Mouse (Mus musculus) embryo, embryonic 10.5 days (tissue): Measurements from ENCODE around the gene Sacm1l.

Experiments
- DNase-seq: peaks from one replicate; pipeline ENCODE4 v3.0.0-alpha.2; 2015; ENCODE audit warnings: low spot score

Gene Sacm1l

GRCm38 (mm10) chr9:123577360-123578192 lies 48.0 kb downstream of the Sacm1l start:
- DNase-seq, result no peak

- no peak for DNase-seq
These were observed 59.8 kb downstream of the Sacm1l start for GRCm38 (mm10) chr9:123589240-123589910.

GRCm38 (mm10) chr9:123595194-123595593 lies 65.6 kb downstream of the Sacm1l start:
- no peak for DNase-seq

- no peak for DNase-seq
These were observed 67.4 kb downstream of the Sacm1l start for GRCm38 (mm10) chr9:123596910-123597309.

GRCm38 (mm10) chr9:123597376-123597775 lies 67.8 kb downstream of the Sacm1l start:
- DNase-seq, result no peak

- DNase-seq, result no peak
These were observed 72.0 kb downstream of the Sacm1l start for GRCm38 (mm10) chr9:123601529-123601928.

GRCm38 (mm10) chr9:123620311-123621098 lies 90.9 kb downstream of the Sacm1l start:
- DNase-seq, result no peak

GRCm38 (mm10) chr9:123624741-123625140 lies 95.2 kb downstream of the Sacm1l start:
- no peak for DNase-seq

GRCm38 (mm10) chr9:123625821-123626220 lies 96.3 kb downstream of the Sacm1l start:
- no peak for DNase-seq

- DNase-seq, result no peak
These were observed 102.1 kb downstream of the Sacm1l start for GRCm38 (mm10) chr9:123631666-123632065.

GRCm38 (mm10) chr9:123632281-123632680 lies 102.7 kb downstream of the Sacm1l start, which contains the start of gene Slc6a20b:
Slc6a20b (minus strand) TSS chr9:123632565.
- DNase-seq, result no peak

- no peak for DNase-seq
These were observed 103.4 kb downstream of the Sacm1l start for GRCm38 (mm10) chr9:123632993-123633392.

GRCm38 (mm10) chr9:123636771-123637170 lies 107.2 kb downstream of the Sacm1l start:
- DNase-seq, result no peak

- DNase-seq, result no peak
These were observed 108.7 kb downstream of the Sacm1l start for GRCm38 (mm10) chr9:123638231-123638630.

- DNase-seq, result peak; percentile 59
These were observed 109.1 kb downstream of the Sacm1l start for GRCm38 (mm10) chr9:123638668-123639089.

- DNase-seq, result no peak
These were observed 110.5 kb downstream of the Sacm1l start for GRCm38 (mm10) chr9:123640106-123640505.
